Mouse (Mus musculus): ENCODE measurements at regions not wholly inside any gene's neighbourhood (a gene's known extent, or its start where the extent isn't known, plus 50 kb on each side); places are given as distances from the start of the nearest gene placed in this dataset.

GRCm38 (mm10) chr11:64755563-64755962, 223.3 kb upstream of the Elac2 start:
- TF ChIP-seq POLR2A (IDR thresholded peaks at IDR 0.05; ENCODE audit: insufficient read length, low read depth) (no peak), MAX (IDR thresholded peaks at IDR 0.05; ENCODE audit: low read depth) (no peak), USF1 (IDR thresholded peaks at IDR 0.05; ENCODE audit: low read depth) (no peak), REST (IDR thresholded peaks at IDR 0.05; ENCODE audit: insufficient read depth, insufficient read length) (no peak), MYOG (IDR thresholded peaks at IDR 0.05; ENCODE audit: control insufficient read depth in 1 of 3, insufficient read depth in 1 of 3, insufficient read length in 2 of 3, low read depth in 2 of 3) (no peak)

All from myocyte (in vitro differentiated cells).